Mouse (Mus musculus): ENCODE data around the gene Dab2.

The Dab2 gene

GRCm38 (mm10) chr15:6466995-6467394, 167.4 kb downstream of the Dab2 start:
- no peak for DNase-seq (ENCODE audit: low spot score in 2 of 2)

GRCm38 (mm10) chr15:6468845-6469244, 169.3 kb downstream of the Dab2 start:
- no peak for DNase-seq (ENCODE audit: low spot score in 2 of 2)

GRCm38 (mm10) chr15:6469384-6469783, 169.8 kb downstream of the Dab2 start:
- no peak for DNase-seq (ENCODE audit: low spot score in 2 of 2)

GRCm38 (mm10) chr15:6483561-6483960, 184.0 kb downstream of the Dab2 start:
- DNase-seq (ENCODE audit: low spot score in 2 of 2) = no peak
